Mouse (Mus musculus): ENCODE data around the gene 4930470P17Rik. TPM values are rescaled to one million over a fixed set of nuclear protein-coding genes. Genes with fewer than 3 reads are reported as not detected.

4930470P17Rik gene
- polyA plus RNA-seq, 1 experiment = not detected

GRCm38 (mm10) chr2:170543625-170544024 lies 58.2 kb downstream of the 4930470P17Rik start:
- DNase-seq (ENCODE audit: low read depth) = no peak
- no peak for TF ChIP-seq POLR2A (IDR thresholded peaks at IDR 0.05; ENCODE audit: borderline replicate concordance, extremely low read depth, insufficient read depth, insufficient read length, poor library complexity, severe bottlenecking)
- no peak for TF ChIP-seq CTCF (IDR thresholded peaks at IDR 0.05; ENCODE audit: borderline replicate concordance, extremely low read depth, insufficient read depth, insufficient read length)

DNA sequence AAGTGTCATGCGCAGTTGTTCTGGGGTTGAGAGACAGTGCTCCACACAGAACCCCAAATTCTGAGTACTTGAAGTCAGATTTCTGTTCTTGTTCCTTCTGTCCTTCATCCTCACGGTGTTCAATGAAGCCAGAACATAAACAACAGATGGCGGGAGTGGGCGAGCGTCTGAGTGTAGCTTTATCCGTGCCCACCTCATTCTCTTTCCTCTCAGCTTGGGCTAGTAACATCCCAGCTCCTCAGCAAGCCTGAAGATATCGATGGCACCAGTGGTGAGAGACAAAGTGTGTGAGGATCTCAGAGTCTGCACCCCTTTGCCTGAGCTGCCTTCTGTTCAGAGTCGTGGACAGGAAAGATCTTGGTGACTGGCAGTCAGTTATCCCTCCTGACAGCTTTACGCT lies 62.6 kb downstream of the 4930470P17Rik start:
- TF ChIP-seq CTCF (IDR thresholded peaks at IDR 0.05; ENCODE audit: borderline replicate concordance, extremely low read depth, insufficient read depth, insufficient read length) = no peak
- TF ChIP-seq POLR2A (IDR thresholded peaks at IDR 0.05; ENCODE audit: borderline replicate concordance, extremely low read depth, insufficient read depth, insufficient read length, poor library complexity, severe bottlenecking) = no peak
- DNase-seq (ENCODE audit: low read depth) = no peak

- TF ChIP-seq CTCF (IDR thresholded peaks at IDR 0.05; ENCODE audit: borderline replicate concordance, extremely low read depth, insufficient read depth, insufficient read length) = no peak
- TF ChIP-seq POLR2A (IDR thresholded peaks at IDR 0.05; ENCODE audit: borderline replicate concordance, extremely low read depth, insufficient read depth, insufficient read length, poor library complexity, severe bottlenecking) = no peak
- DNase-seq (ENCODE audit: low read depth) = peak; percentile 51
These were observed 66.0 kb downstream of the 4930470P17Rik start for GRCm38 (mm10) chr2:170535841-170536240.

DNA sequence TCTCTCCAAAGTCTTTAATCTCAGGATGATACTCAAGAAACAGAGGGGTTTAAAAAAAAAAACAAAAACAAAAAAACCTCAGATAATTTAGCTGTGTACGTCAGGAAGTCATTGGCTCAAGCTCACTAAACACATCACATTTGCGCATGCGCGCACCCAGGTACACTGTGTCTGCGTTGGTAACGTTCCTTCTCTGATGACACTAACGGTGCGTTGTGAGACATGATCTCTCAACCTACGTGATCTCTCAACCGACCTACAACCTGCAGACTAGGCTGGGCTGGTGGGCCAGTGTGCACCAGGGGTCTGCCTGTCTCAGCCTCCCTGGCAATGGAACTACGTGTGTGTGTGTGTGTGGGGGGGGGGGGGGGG lies 67.0 kb downstream of the 4930470P17Rik start:
- TF ChIP-seq POLR2A (IDR thresholded peaks at IDR 0.05; ENCODE audit: borderline replicate concordance, extremely low read depth, insufficient read depth, insufficient read length, poor library complexity, severe bottlenecking) (no peak), CTCF (IDR thresholded peaks at IDR 0.05; ENCODE audit: borderline replicate concordance, extremely low read depth, insufficient read depth, insufficient read length) (no peak)
- no peak for DNase-seq (ENCODE audit: low read depth)

DNA sequence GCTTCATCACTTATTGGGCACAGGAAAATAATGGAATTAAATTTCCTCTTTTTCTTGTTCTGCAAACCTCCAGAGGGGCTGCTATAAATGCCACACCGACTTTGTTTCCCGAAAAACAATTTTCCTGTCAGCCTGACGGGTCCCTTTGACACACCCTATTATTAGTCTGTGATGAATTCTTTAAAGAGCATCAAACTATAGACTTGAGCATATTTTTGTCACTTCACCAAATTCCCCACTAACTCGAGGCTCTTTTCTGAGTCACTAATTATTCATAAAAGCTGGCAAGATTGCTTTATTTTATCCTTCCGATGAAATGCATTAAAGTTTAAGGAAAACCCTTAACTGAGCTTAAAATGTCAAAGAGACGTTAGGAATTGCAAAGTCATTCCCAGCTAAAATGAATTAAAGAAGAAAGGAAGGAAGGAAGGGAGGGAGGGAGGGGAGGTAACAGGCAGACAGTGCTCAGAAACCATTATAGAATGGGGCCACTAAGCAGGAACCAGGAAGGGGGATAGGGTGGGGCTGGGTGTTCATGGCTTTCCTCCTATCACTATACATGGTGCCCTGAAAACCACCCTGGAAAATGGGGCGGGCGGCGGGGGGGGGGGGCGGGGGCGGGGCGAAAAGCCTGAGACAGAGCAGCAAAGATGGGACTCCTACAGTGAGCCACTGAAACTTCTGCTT lies 67.6 kb downstream of the 4930470P17Rik start:
- DNase-seq (ENCODE audit: low read depth) = peak; percentile 80
- TF ChIP-seq CTCF (IDR thresholded peaks at IDR 0.05; ENCODE audit: borderline replicate concordance, extremely low read depth, insufficient read depth, insufficient read length) (no peak), POLR2A (IDR thresholded peaks at IDR 0.05; ENCODE audit: borderline replicate concordance, extremely low read depth, insufficient read depth, insufficient read length, poor library complexity, severe bottlenecking) (no peak)

- no peak for TF ChIP-seq POLR2A (IDR thresholded peaks at IDR 0.05; ENCODE audit: borderline replicate concordance, extremely low read depth, insufficient read depth, insufficient read length, poor library complexity, severe bottlenecking)
- TF ChIP-seq CTCF (IDR thresholded peaks at IDR 0.05; ENCODE audit: borderline replicate concordance, extremely low read depth, insufficient read depth, insufficient read length) = no peak
- DNase-seq (ENCODE audit: low read depth) = no peak
These were observed 71.6 kb downstream of the 4930470P17Rik start for GRCm38 (mm10) chr2:170530256-170530655.

DNA sequence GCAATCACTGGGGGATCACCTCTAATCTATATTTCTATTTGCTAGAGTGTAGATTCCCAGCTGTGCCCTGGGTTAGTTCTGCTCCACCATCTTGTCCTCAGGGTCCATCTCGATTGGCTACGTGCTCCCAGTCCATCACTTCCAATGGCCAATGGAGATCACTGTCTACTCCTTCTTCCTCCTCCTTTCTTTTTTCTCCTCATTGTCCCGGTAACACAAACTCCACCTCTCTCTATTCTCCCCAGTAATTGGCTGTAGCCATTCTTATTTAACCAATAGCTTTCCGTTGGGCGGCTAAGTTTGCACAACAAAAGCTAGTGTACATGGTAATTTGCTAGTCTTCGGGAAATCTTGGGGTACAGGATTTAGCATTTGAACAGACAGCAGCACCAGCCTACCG lies 72.1 kb downstream of the 4930470P17Rik start:
- DNase-seq (ENCODE audit: low read depth) = no peak
- TF ChIP-seq CTCF (IDR thresholded peaks at IDR 0.05; ENCODE audit: borderline replicate concordance, extremely low read depth, insufficient read depth, insufficient read length) = no peak
- TF ChIP-seq POLR2A (IDR thresholded peaks at IDR 0.05; ENCODE audit: borderline replicate concordance, extremely low read depth, insufficient read depth, insufficient read length, poor library complexity, severe bottlenecking) = no peak

Other genes starting within 250 kb of the 4930470P17Rik start
- 3.7 and 9.4 TPM in 2 replicates for gene Bcas1, start 174.2 kb downstream of the 4930470P17Rik start, polyA plus RNA-seq (2012; rRNA removed)
- 55.5 and 55.6 TPM in 2 replicates for gene Pfdn4, start 105.6 kb downstream of the 4930470P17Rik start, polyA plus RNA-seq (2012; rRNA removed)
- 0.16 TPM in 2 replicates for gene Cyp24a1, start 104.9 kb downstream of the 4930470P17Rik start, polyA plus RNA-seq (2012; rRNA removed)
- gene Dok5, start 129.8 kb upstream of the 4930470P17Rik start, polyA plus RNA-seq (2012; rRNA removed) = 30.6 and 35.0 TPM in 2 replicates